Mouse (Mus musculus): ENCODE measurements at regions not wholly inside any gene's neighbourhood (a gene's known extent, or its start where the extent isn't known, plus 50 kb on each side); places are given as distances from the start of the nearest gene placed in this dataset.
"Not testable (repeated sequence)": the region's sequence is repeated elsewhere in the genome, so short reads cannot be mapped to it uniquely, and the experiment has no call there.

GRCm38 (mm10) chr2:100918122-100918521 is 706.4 kb upstream of the Rag2 start:
- no peaks in the 10 kb centered on the region for H3K36me3 ChIP-seq (ENCODE audit: control insufficient read depth, insufficient read depth, low read length)
- H3K27ac ChIP-seq (ENCODE audit: control insufficient read depth, insufficient read depth, low read depth, low read length) = no peak overlapping the region
- H3K27me3 ChIP-seq (ENCODE audit: control insufficient read depth, insufficient read depth, low read length) = no peaks in the 10 kb centered on the region
- H3K4me1 ChIP-seq (ENCODE audit: control insufficient read depth, insufficient read depth, low read length) = no peaks in the 10 kb centered on the region
- TF ChIP-seq CTCF (IDR thresholded peaks at IDR 0.05; ENCODE audit: control insufficient read depth, insufficient read depth, insufficient replicate concordance, low read depth, low read length) (no peak), POLR2A (IDR thresholded peaks at IDR 0.05; ENCODE audit: control insufficient read depth, low read depth, low read length) (no peak)
- no peak overlapping the region for H3K4me3 ChIP-seq (ENCODE audit: control insufficient read depth, low read depth, low read length)

GRCm38 (mm10) chr2:100919537-100920212 is 704.8 kb upstream of the Rag2 start:
- TF ChIP-seq CTCF (IDR thresholded peaks at IDR 0.05; ENCODE audit: control insufficient read depth, insufficient read depth, insufficient replicate concordance, low read depth, low read length) (no peak), POLR2A (IDR thresholded peaks at IDR 0.05; ENCODE audit: control insufficient read depth, low read depth, low read length) (no peak)
- Histone ChIP-seq H3K36me3 (ENCODE audit: control insufficient read depth, insufficient read depth, low read length) (no peaks in the 10 kb centered on the region), H3K27me3 (ENCODE audit: control insufficient read depth, insufficient read depth, low read length) (no peaks in the 10 kb centered on the region), H3K4me1 (ENCODE audit: control insufficient read depth, insufficient read depth, low read length) (no peaks in the 10 kb centered on the region), H3K4me3 (ENCODE audit: control insufficient read depth, low read depth, low read length) (no peak overlapping the region), H3K27ac (ENCODE audit: control insufficient read depth, insufficient read depth, low read depth, low read length) (no peak overlapping the region)

- not testable (repeated sequence) for H3K27me3 ChIP-seq (ENCODE audit: control insufficient read depth, insufficient read depth, low read length); H3K27ac ChIP-seq (ENCODE audit: control insufficient read depth, insufficient read depth, low read depth, low read length); H3K4me3 ChIP-seq (ENCODE audit: control insufficient read depth, low read depth, low read length); H3K4me1 ChIP-seq (ENCODE audit: control insufficient read depth, insufficient read depth, low read length); H3K36me3 ChIP-seq (ENCODE audit: control insufficient read depth, insufficient read depth, low read length)
These were observed 675.9 kb upstream of the Rag2 start for GRCm38 (mm10) chr2:100948632-100949031.

- Histone ChIP-seq H3K27me3 (ENCODE audit: control insufficient read depth, insufficient read depth, low read length) (no peaks in the 10 kb centered on the region), H3K27ac (ENCODE audit: control insufficient read depth, insufficient read depth, low read depth, low read length) (no peak overlapping the region), H3K4me3 (ENCODE audit: control insufficient read depth, low read depth, low read length) (no peak overlapping the region), H3K36me3 (ENCODE audit: control insufficient read depth, insufficient read depth, low read length) (no peaks in the 10 kb centered on the region), H3K4me1 (ENCODE audit: control insufficient read depth, insufficient read depth, low read length) (no peaks in the 10 kb centered on the region)
- TF ChIP-seq POLR2A (IDR thresholded peaks at IDR 0.05; ENCODE audit: control insufficient read depth, low read depth, low read length) (no peak), CTCF (IDR thresholded peaks at IDR 0.05; ENCODE audit: control insufficient read depth, insufficient read depth, insufficient replicate concordance, low read depth, low read length) (no peak)
These were observed 665.1 kb upstream of the Rag2 start for GRCm38 (mm10) chr2:100959412-100959811.

GRCm38 (mm10) chr2:100964584-100964983 is 659.9 kb upstream of the Rag2 start:
- no peaks in the 10 kb centered on the region for H3K36me3 ChIP-seq (ENCODE audit: control insufficient read depth, insufficient read depth, low read length)
- no peaks in the 10 kb centered on the region for H3K27me3 ChIP-seq (ENCODE audit: control insufficient read depth, insufficient read depth, low read length)
- no peaks in the 10 kb centered on the region for H3K4me1 ChIP-seq (ENCODE audit: control insufficient read depth, insufficient read depth, low read length)
- no peak for TF ChIP-seq CTCF (IDR thresholded peaks at IDR 0.05; ENCODE audit: control insufficient read depth, insufficient read depth, insufficient replicate concordance, low read depth, low read length)
- no peak for TF ChIP-seq POLR2A (IDR thresholded peaks at IDR 0.05; ENCODE audit: control insufficient read depth, low read depth, low read length)
- no peak overlapping the region for H3K27ac ChIP-seq (ENCODE audit: control insufficient read depth, insufficient read depth, low read depth, low read length)
- H3K4me3 ChIP-seq (ENCODE audit: control insufficient read depth, low read depth, low read length) = no peak overlapping the region

GRCm38 (mm10) chr2:100977202-100977601 is 647.3 kb upstream of the Rag2 start:
- TF ChIP-seq POLR2A (IDR thresholded peaks at IDR 0.05; ENCODE audit: control insufficient read depth, low read depth, low read length) = no peak
- Histone ChIP-seq H3K27me3 (ENCODE audit: control insufficient read depth, insufficient read depth, low read length) (no peaks in the 10 kb centered on the region), H3K4me1 (ENCODE audit: control insufficient read depth, insufficient read depth, low read length) (no peaks in the 10 kb centered on the region), H3K27ac (ENCODE audit: control insufficient read depth, insufficient read depth, low read depth, low read length) (no peak overlapping the region), H3K4me3 (ENCODE audit: control insufficient read depth, low read depth, low read length) (no peak overlapping the region), H3K36me3 (ENCODE audit: control insufficient read depth, insufficient read depth, low read length) (no peaks in the 10 kb centered on the region)

- TF ChIP-seq POLR2A (IDR thresholded peaks at IDR 0.05; ENCODE audit: control insufficient read depth, low read depth, low read length) (no peak), CTCF (IDR thresholded peaks at IDR 0.05; ENCODE audit: control insufficient read depth, insufficient read depth, insufficient replicate concordance, low read depth, low read length) (no peak)
- Histone ChIP-seq H3K27ac (ENCODE audit: control insufficient read depth, insufficient read depth, low read depth, low read length) (no peak overlapping the region), H3K36me3 (ENCODE audit: control insufficient read depth, insufficient read depth, low read length) (no peaks in the 10 kb centered on the region), H3K4me3 (ENCODE audit: control insufficient read depth, low read depth, low read length) (no peak overlapping the region), H3K4me1 (ENCODE audit: control insufficient read depth, insufficient read depth, low read length) (no peaks in the 10 kb centered on the region), H3K27me3 (ENCODE audit: control insufficient read depth, insufficient read depth, low read length) (no peaks in the 10 kb centered on the region)
These were observed 642.2 kb upstream of the Rag2 start for GRCm38 (mm10) chr2:100982362-100982761.

- Histone ChIP-seq H3K4me1 (ENCODE audit: control insufficient read depth, insufficient read depth, low read length) (no peaks in the 10 kb centered on the region), H3K27me3 (ENCODE audit: control insufficient read depth, insufficient read depth, low read length) (no peaks in the 10 kb centered on the region), H3K36me3 (ENCODE audit: control insufficient read depth, insufficient read depth, low read length) (no peaks in the 10 kb centered on the region), H3K27ac (ENCODE audit: control insufficient read depth, insufficient read depth, low read depth, low read length) (no peak overlapping the region), H3K4me3 (ENCODE audit: control insufficient read depth, low read depth, low read length) (no peak overlapping the region)
- no peak for TF ChIP-seq POLR2A (IDR thresholded peaks at IDR 0.05; ENCODE audit: control insufficient read depth, low read depth, low read length)
These were observed 609.2 kb upstream of the Rag2 start for GRCm38 (mm10) chr2:101015353-101015752.

All from testis, adult 2 months (tissue).